Mouse (Mus musculus) CH12.LX (cell line): Measurements from ENCODE around the gene Cdk5. TPM values are rescaled to one million over a fixed set of nuclear protein-coding genes. Genes with fewer than 3 reads are reported as not detected.

Experiments used
- DNase-seq: peaks from one replicate; pipeline ENCODE4 v3.0.0-alpha.2; 2013; ENCODE audit errors: extremely low read depth
- H3K27ac ChIP-seq: 2 replicates; pipeline ENCODE4 v1.5.1; 2012; ENCODE audit warnings: low read depth, mild to moderate bottlenecking, control low read depth, moderate library complexity; ENCODE audit not compliant: insufficient read depth
- H3K27me3 ChIP-seq: replicated peaks from 2 replicates; pipeline ENCODE3; 2012; ENCODE audit warnings: inconsistent platforms
- H3K36me3 ChIP-seq, 2 experiments: replicated peaks in 1 of 2; 2 replicates each; pipeline versions ENCODE3 to v1.6.1; 2012; ENCODE audit warnings: inconsistent platforms in 1 of 2, low read length in 1 of 2, mild to moderate bottlenecking in 1 of 2, mixed read lengths in 1 of 2, moderate library complexity in 1 of 2; ENCODE audit not compliant: control insufficient read depth in 1 of 2, insufficient read depth in 1 of 2
- H3K4me1 ChIP-seq, 2 experiments: 2 replicates each; pipeline ENCODE4 v1.6.1; 2012; ENCODE audit warnings: inconsistent platforms in 1 of 2, moderate library complexity in 1 of 2; ENCODE audit not compliant: insufficient read depth in 2 of 2, control insufficient read depth in 1 of 2
- H3K4me2 ChIP-seq: 2 replicates; pipeline ENCODE4 v1.6.1; 2012; ENCODE audit warnings: low read depth, mild to moderate bottlenecking, control low read depth; ENCODE audit not compliant: poor library complexity, insufficient read depth, severe bottlenecking
- H3K4me3 ChIP-seq, 3 experiments: fragments of 150-350 bp in 1 of 3; sonication (generic) in 1 of 3; replicated peaks in 1 of 3; 2 replicates each; pipeline versions ENCODE3 to v1.5.1; 2011 to 2012; ENCODE audit warnings: low read depth in 2 of 3, low read length in 2 of 3, mild to moderate bottlenecking in 2 of 3, moderate library complexity in 2 of 3, control low read depth in 1 of 3, improper control_type of control experiment in 1 of 3, inconsistent platforms in 1 of 3, mixed read lengths in 1 of 3; ENCODE audit not compliant: poor library complexity in 1 of 3
- H3K79me2 ChIP-seq: replicated peaks from 2 replicates; pipeline ENCODE4 v1.6.1; 2012; ENCODE audit warnings: mild to moderate bottlenecking, moderate library complexity; ENCODE audit not compliant: control insufficient read depth, poor library complexity, insufficient read depth, severe bottlenecking; ENCODE audit errors: extremely low read depth
- H3K9ac ChIP-seq: 2 replicates; pipeline ENCODE4 v1.6.1; 2012; ENCODE audit warnings: low read depth, mild to moderate bottlenecking, control low read depth, moderate library complexity; ENCODE audit not compliant: insufficient read depth
- H3K9me3 ChIP-seq: replicated peaks from 2 replicates; pipeline ENCODE3; 2012; ENCODE audit warnings: low read length, inconsistent platforms, mixed read lengths
- BHLHE40 ChIP-seq: IDR thresholded peaks from 2 replicates; pipeline ENCODE4 v1.6.1; 2011; ENCODE audit warnings: mild to moderate bottlenecking, low read depth, low read length, improper control_type of control experiment
- CHD1 ChIP-seq: IDR thresholded peaks from 2 replicates; pipeline ENCODE4 v1.6.1; 2012; ENCODE audit warnings: low read depth, low read length, improper control_type of control experiment, inconsistent platforms
- CHD2 ChIP-seq: IDR thresholded peaks from 2 replicates; pipeline ENCODE4 v1.6.1; 2011; ENCODE audit warnings: low read length, improper control_type of control experiment
- CTCF ChIP-seq, 2 experiments: IDR thresholded peaks in 1 of 2; conservative IDR thresholded peaks in 1 of 2; 2 replicates each; pipeline ENCODE4 v1.5.1; 2011 to 2012; ENCODE audit warnings: low read depth in 2 of 2, low read length in 2 of 2, improper control_type of control experiment in 1 of 2, inconsistent platforms in 1 of 2, mild to moderate bottlenecking in 1 of 2, moderate library complexity in 1 of 2
- E2F4 ChIP-seq: IDR thresholded peaks from 2 replicates; pipeline ENCODE4 v1.6.1; 2011; ENCODE audit warnings: low read depth, low read length, improper control_type of control experiment; ENCODE audit not compliant: insufficient replicate concordance
- EP300 ChIP-seq: IDR thresholded peaks from 2 replicates; pipeline ENCODE4 v1.6.1; 2011; ENCODE audit warnings: low read length, improper control_type of control experiment
- ETS1 ChIP-seq: conservative IDR thresholded peaks from 2 replicates; pipeline ENCODE4 v1.6.1; 2012; ENCODE audit warnings: low read depth, mild to moderate bottlenecking, inconsistent platforms, low read length, improper control_type of control experiment, moderate library complexity
- GABPA ChIP-seq: IDR thresholded peaks from 2 replicates; pipeline ENCODE4 v1.6.1; 2012; ENCODE audit warnings: low read depth, low read length, improper control_type of control experiment, inconsistent platforms; ENCODE audit not compliant: insufficient replicate concordance
- HCFC1 ChIP-seq: IDR thresholded peaks from 2 replicates; pipeline ENCODE4 v1.6.1; 2012; ENCODE audit warnings: low read depth, mild to moderate bottlenecking, inconsistent platforms, low read length, improper control_type of control experiment
- IRF4 ChIP-seq: IDR thresholded peaks from 2 replicates; pipeline ENCODE4 v1.6.1; 2014; ENCODE audit warnings: low read depth, mild to moderate bottlenecking, inconsistent platforms, low read length, improper control_type of control experiment
- JUN ChIP-seq: IDR thresholded peaks from 2 replicates; pipeline ENCODE4 v1.6.1; 2011; ENCODE audit warnings: low read depth, mild to moderate bottlenecking, low read length, improper control_type of control experiment, moderate library complexity; ENCODE audit not compliant: insufficient read depth
- JUND ChIP-seq: conservative IDR thresholded peaks from 2 replicates; pipeline ENCODE4 v1.6.1; 2011; ENCODE audit warnings: low read depth, low read length, improper control_type of control experiment
- KAT2A ChIP-seq: IDR thresholded peaks from 2 replicates; pipeline ENCODE4 v1.6.1; 2012; ENCODE audit warnings: low read length, improper control_type of control experiment, inconsistent platforms; ENCODE audit not compliant: insufficient replicate concordance
- MAX ChIP-seq: IDR thresholded peaks from 2 replicates; pipeline ENCODE4 v1.6.1; 2011; ENCODE audit warnings: low read length, improper control_type of control experiment
- MAZ ChIP-seq: IDR thresholded peaks from 2 replicates; pipeline ENCODE4 v1.6.1; 2012; ENCODE audit warnings: low read depth, mild to moderate bottlenecking, inconsistent platforms, low read length, improper control_type of control experiment, moderate library complexity
- MXI1 ChIP-seq: IDR thresholded peaks from 2 replicates; pipeline ENCODE4 v1.6.1; 2011; ENCODE audit warnings: mild to moderate bottlenecking, low read depth, low read length, improper control_type of control experiment
- MYC ChIP-seq: IDR thresholded peaks from 2 replicates; pipeline ENCODE4 v1.6.1; 2011; ENCODE audit warnings: low read depth, mild to moderate bottlenecking, improper control_type of control experiment, low read length
- NELFE ChIP-seq: IDR thresholded peaks from 2 replicates; pipeline ENCODE4 v1.6.1; 2011; ENCODE audit warnings: low read depth, low read length, improper control_type of control experiment
- NRF1 ChIP-seq: IDR thresholded peaks from 2 replicates; pipeline ENCODE4 v1.6.1; 2014; ENCODE audit warnings: low read depth, mild to moderate bottlenecking, inconsistent platforms, low read length, improper control_type of control experiment, moderate library complexity
- POLR2AphosphoS2 ChIP-seq: IDR thresholded peaks from 2 replicates; pipeline ENCODE4 v1.6.1; 2011; ENCODE audit warnings: low read depth, low read length, improper control_type of control experiment
- RAD21 ChIP-seq: IDR thresholded peaks from 2 replicates; pipeline ENCODE4 v1.6.1; 2011; ENCODE audit warnings: low read depth, mild to moderate bottlenecking, low read length, improper control_type of control experiment, moderate library complexity
- RCOR1 ChIP-seq: conservative IDR thresholded peaks from 2 replicates; pipeline ENCODE4 v1.6.1; 2012; ENCODE audit warnings: low read depth, mild to moderate bottlenecking, inconsistent platforms, low read length, improper control_type of control experiment
- SIN3A ChIP-seq: IDR thresholded peaks from 2 replicates; pipeline ENCODE4 v1.6.1; 2012; ENCODE audit warnings: low read length, improper control_type of control experiment, inconsistent platforms
- TBP ChIP-seq: conservative IDR thresholded peaks from 2 replicates; pipeline ENCODE4 v1.6.1; 2011; ENCODE audit warnings: low read depth, low read length, improper control_type of control experiment
- TCF12 ChIP-seq: IDR thresholded peaks from 2 replicates; pipeline ENCODE4 v1.6.1; 2014; ENCODE audit warnings: low read depth, mild to moderate bottlenecking, inconsistent platforms, low read length, improper control_type of control experiment
- UBTF ChIP-seq: IDR thresholded peaks from 2 replicates; pipeline ENCODE4 v1.6.1; 2012; ENCODE audit warnings: low read depth, mild to moderate bottlenecking, inconsistent platforms, low read length, improper control_type of control experiment, moderate library complexity
- USF1 ChIP-seq: IDR thresholded peaks from 2 replicates; pipeline ENCODE4 v1.6.1; 2014; ENCODE audit warnings: low read depth, mild to moderate bottlenecking, inconsistent platforms, low read length, improper control_type of control experiment
- USF2 ChIP-seq: conservative IDR thresholded peaks from 2 replicates; pipeline ENCODE4 v1.6.1; 2011; ENCODE audit warnings: low read depth, low read length, improper control_type of control experiment
- ZC3H11A ChIP-seq: IDR thresholded peaks from 2 replicates; pipeline ENCODE4 v1.6.1; 2012; ENCODE audit warnings: low read depth, mild to moderate bottlenecking, inconsistent platforms, low read length, improper control_type of control experiment
- ZKSCAN1 ChIP-seq: IDR thresholded peaks from 2 replicates; pipeline ENCODE4 v1.6.1; 2012; ENCODE audit warnings: low read depth, inconsistent platforms, low read length, improper control_type of control experiment, borderline replicate concordance
- ZNF384 ChIP-seq: IDR thresholded peaks from 2 replicates; pipeline ENCODE4 v1.6.1; 2012; ENCODE audit warnings: low read depth, low read length, improper control_type of control experiment, inconsistent platforms
- dilution Hi-C: fragments of 300-500 bp; cut with MboI; formaldehyde crosslinking; loops from 2 replicates; pipeline ENCODE4 v1.14.3; 2020; ENCODE audit warnings: low sequenced_read_pairs; ENCODE audit not compliant: extremely low pct_unique_long_range_greater_than_20kb, extremely low pct_ligation_motif_present
- in situ Hi-C: fragments of 300-500 bp; cut with MboI; formaldehyde crosslinking; loops from 3 replicates; pipeline ENCODE4 v1.14.3; 2019; ENCODE audit warnings: low sequenced_read_pairs, low pct_ligation_motif_present, low pct_unique_long_range_greater_than_20kb, mixed read lengths
- polyA plus RNA-seq: library from polyadenylated mRNA; unstranded; fragments of >175 nt; gene quantifications from 2 replicates; pipeline ENCODE4 v1.2.1, GENCODE M21; 2012; ENCODE audit warnings: low read depth; ENCODE audit not compliant: insufficient read length
- total RNA-seq, 2 experiments: library from RNA; depleted of rRNA; stranded (reverse); fragments of 300-350 nt in 1 of 2; fragments of >200 nt in 1 of 2; gene quantifications; 2 replicates each; pipeline ENCODE4 v1.2.3; 2012 to 2014

Cdk5 gene
- total and polyA plus RNA-seq, 3 experiments: 7.4 to 26.6 (median 12.1) TPM

GRCm38 (mm10) chr5:24389658-24390020 lies 33.7 kb downstream of the Cdk5 start:
- Histone ChIP-seq H3K27me3 (no peaks in the 10 kb centered on the region), H3K9ac (peak overlapping the region; percentile 16; the same call in 1 of the 2 replicates), H3K27ac (peak overlapping the region; percentile 44), H3K4me1 (peaks cover 15 to 54% of the 10 kb centered on the region in 2 experiments), H3K36me3 (no peaks in the 10 kb centered on the region)
- in situ Hi-C loops: no loop called here
- no peak for TF ChIP-seq TCF12
- TF ChIP-seq RAD21: no peak
- no peak for TF ChIP-seq IRF4
- TF ChIP-seq E2F4: no peak
- no peak for TF ChIP-seq MYC
- TF ChIP-seq, all 38 proteins: peak for 0
- dilution Hi-C loops: no loop called here
- Histone ChIP-seq H3K4me2 (peak overlapping the region; percentile 37), H3K9me3 (peaks cover 11% of the 10 kb centered on the region), H3K79me2 (no peaks in the 10 kb centered on the region), H3K4me3 (peak overlapping the region; percentile 33 to 55 (median 46))
- no peak for DNase-seq

GRCm38 (mm10) chr5:24389011-24389657 lies 34.2 kb downstream of the Cdk5 start:
- Histone ChIP-seq H3K9me3 (peaks cover 11% of the 10 kb centered on the region), H3K4me3 (peak overlapping the region; percentile 33 to 55 (median 46)), H3K9ac (peak overlapping the region; percentile 16; the same call in 1 of the 2 replicates), H3K36me3 (no peaks in the 10 kb centered on the region), H3K4me1 (peaks cover 18 to 59% of the 10 kb centered on the region in 2 experiments), H3K79me2 (no peaks in the 10 kb centered on the region), H3K27ac (peak overlapping the region; percentile 44), H3K4me2 (peak overlapping the region; percentile 37), H3K27me3 (no peaks in the 10 kb centered on the region)
- DNase-seq: peak; percentile 91
- dilution Hi-C loops: no loop called here
- in situ Hi-C loops: no loop called here
- TF ChIP-seq CTCF (conservative IDR thresholded peaks at IDR 0.05 in 1 of 2, IDR thresholded peaks at IDR 0.05 in 1 of 2; ENCODE audit: low read depth in 2 of 2, low read length in 2 of 2) (no peak), ZKSCAN1 (no peak), MYC (peak; percentile 54; the same call in 1 of the 2 replicates), KAT2A (no peak), IRF4 (peak; percentile 24; the same call in 1 of the 2 replicates), SIN3A (peak; percentile 85), NRF1 (no peak), NELFE (peak; percentile 55; the same call in 1 of the 2 replicates), USF1 (peak; percentile 59), EP300 (no peak), TCF12 (peak; percentile 73), MAX (peak; percentile 91), MAZ (no peak), CHD2 (peak; percentile 35; the same call in 1 of the 2 replicates), JUND (no peak), ZNF384 (peak; percentile 75), RCOR1 (no peak), GABPA (no peak), ETS1 (no peak), HCFC1 (peak; percentile 44; the same call in 1 of the 2 replicates), POLR2AphosphoS2 (no peak), JUN (no peak), ZC3H11A (no peak), RAD21 (no peak), CHD1 (no peak), TBP (peak; percentile 87), UBTF (no peak), BHLHE40 (no peak; the same call in 1 of the 2 replicates), USF2 (peak; percentile 25; the same call in 1 of the 2 replicates), MXI1 (peak; percentile 93)
